Mouse (Mus musculus) embryonic facial prominence, embryonic 13.5 days (tissue): Measurements from ENCODE around the gene 2010111I01Rik. TPM values are rescaled to one million over a fixed set of nuclear protein-coding genes. Genes with fewer than 3 reads are reported as not detected.

ENCODE experiments used
- ATAC-seq: fragments of 200-750 bp; cut with Nextera tagmentation; 2 replicates; pipeline ENCODE4 v1.8.0; 2017; ENCODE audit warnings: low read depth; ENCODE audit not compliant: insufficient number of reproducible peaks, insufficient read depth, low FRiP score, low TSS enrichment
- H3K27ac ChIP-seq: fragments of 300-500 bp; sonication (generic); 2 replicates; pipeline ENCODE4 v1.5.1; 2015; ENCODE audit warnings: moderate library complexity, mild to moderate bottlenecking, inconsistent platforms
- H3K27me3 ChIP-seq: fragments of 300-500 bp; sonication (generic); 2 replicates; pipeline ENCODE4 v1.6.1; 2015; ENCODE audit warnings: mild to moderate bottlenecking, inconsistent platforms
- H3K36me3 ChIP-seq: fragments of 300-500 bp; sonication (generic); 2 replicates; pipeline ENCODE4 v1.6.1; 2015; ENCODE audit warnings: mild to moderate bottlenecking, inconsistent platforms
- H3K4me1 ChIP-seq: fragments of 300-500 bp; sonication (generic); 2 replicates; pipeline ENCODE4 v1.6.1; 2015; ENCODE audit warnings: inconsistent platforms
- H3K4me2 ChIP-seq: fragments of 300-500 bp; sonication (generic); 2 replicates; pipeline ENCODE4 v1.6.1; 2015; ENCODE audit warnings: moderate library complexity, mild to moderate bottlenecking, inconsistent platforms
- H3K4me3 ChIP-seq: fragments of 300-500 bp; sonication (generic); 2 replicates; pipeline ENCODE4 v1.5.1; 2015; ENCODE audit warnings: mild to moderate bottlenecking, inconsistent platforms
- H3K9ac ChIP-seq: fragments of 300-500 bp; sonication (generic); 2 replicates; pipeline ENCODE4 v1.6.1; 2015; ENCODE audit warnings: mild to moderate bottlenecking, inconsistent platforms
- H3K9me3 ChIP-seq: fragments of 300-500 bp; sonication (generic); 2 replicates; pipeline ENCODE4 v1.6.1; 2016; ENCODE audit warnings: inconsistent platforms
- WGBS: fragments of 180-500 bp; shearing (Covaris S2); methylation state at CpG from one replicate; pipeline ENCODE4 v1.1.7; 2015; ENCODE audit warnings: mixed read lengths; 5-methylcytosine and 5-hydroxymethylcytosine counted together
- polyA plus RNA-seq: library from polyadenylated mRNA; unstranded; fragments of >200 nt; fragmentation: Nextera tagmentation; extraction: Ambion mirVana; gene quantifications from 2 replicates; pipeline ENCODE4 v1.2.1, GENCODE M21; 2015

Gene 2010111I01Rik
- polyA plus RNA-seq, 1 experiment from 2014 or later: 254 TPM

- 71% methylated on average over 1 of the region's 1 CpGs for WGBS
- H3K4me2 ChIP-seq: no peak overlapping the region
- no peak overlapping the region for H3K4me3 ChIP-seq
- H3K4me1 ChIP-seq: peaks cover 14% of the 10 kb centered on the region
- H3K27ac ChIP-seq: no peak overlapping the region
- H3K27me3 ChIP-seq: no peaks in the 10 kb centered on the region
- H3K9me3 ChIP-seq: no peaks in the 10 kb centered on the region
- no peak for ATAC-seq
- H3K9ac ChIP-seq: no peak overlapping the region
- H3K36me3 ChIP-seq: no peaks in the 10 kb centered on the region
Measured at GRCm38 (mm10) chr13:63063706-63064105, 99.0 kb downstream of the 2010111I01Rik start.

DNA sequence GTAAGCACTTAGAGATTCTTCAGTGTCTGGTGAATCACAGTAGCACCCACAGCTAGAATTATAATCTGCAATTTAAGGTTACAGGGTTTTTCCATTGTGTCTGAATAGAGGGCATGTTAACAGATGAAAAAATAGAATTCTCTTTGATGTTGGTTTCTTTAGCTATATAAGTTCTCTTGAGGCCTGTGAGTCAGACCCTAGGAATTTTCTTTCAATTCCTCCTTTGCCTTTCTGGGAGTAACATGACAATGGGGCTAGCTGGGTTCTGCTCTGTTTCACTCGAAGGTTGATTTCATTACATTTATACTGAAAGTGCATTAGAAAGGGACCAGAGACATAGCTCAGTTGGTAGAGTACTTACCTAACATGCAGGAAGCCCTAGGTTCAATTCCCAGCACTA, 101.9 kb downstream of the 2010111I01Rik start:
- no peak for ATAC-seq
- WGBS: 69% methylated on average over 1 of the region's 1 CpGs
- H3K27ac ChIP-seq: no peak overlapping the region

GRCm38 (mm10) chr13:63068371-63069136, 103.9 kb downstream of the 2010111I01Rik start:
- Histone ChIP-seq H3K9ac (no peak overlapping the region), H3K4me3 (no peak overlapping the region), H3K27me3 (no peaks in the 10 kb centered on the region), H3K9me3 (no peaks in the 10 kb centered on the region), H3K4me2 (no peak overlapping the region), H3K27ac (no peak overlapping the region; the same call in 1 of the 2 replicates), H3K4me1 (peaks cover 30% of the 10 kb centered on the region), H3K36me3 (no peaks in the 10 kb centered on the region)
- ATAC-seq: no peak
- WGBS: 55% methylated on average over 4 of the region's 4 CpGs

More for the DNA sequence above, 101.9 kb downstream of the 2010111I01Rik start:
- H3K4me2 ChIP-seq: no peak overlapping the region
- H3K36me3 ChIP-seq: no peaks in the 10 kb centered on the region
- H3K4me1 ChIP-seq: peaks cover 17% of the 10 kb centered on the region
- H3K27me3 ChIP-seq: no peaks in the 10 kb centered on the region
- no peak overlapping the region for H3K9ac ChIP-seq
- no peak overlapping the region for H3K4me3 ChIP-seq
- no peaks in the 10 kb centered on the region for H3K9me3 ChIP-seq

DNA sequence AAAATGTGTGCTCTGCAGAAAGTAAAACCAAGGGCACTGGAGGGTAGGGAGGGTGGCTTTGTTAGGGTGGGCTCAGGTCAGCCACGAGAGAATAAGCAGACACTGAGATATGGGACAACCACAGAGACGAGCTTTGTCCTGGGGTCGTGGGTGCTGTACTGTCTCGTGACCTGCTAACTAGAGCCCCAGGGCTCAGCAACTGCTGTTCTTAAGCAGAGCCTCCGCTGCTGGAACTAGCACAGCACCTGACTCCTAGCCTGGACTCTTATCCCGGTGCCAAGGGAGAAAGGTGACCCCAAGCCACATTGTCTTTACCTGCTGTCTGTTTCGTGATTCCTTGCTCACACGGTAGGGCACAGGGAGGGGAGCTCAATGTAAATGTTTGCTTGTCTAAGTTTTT, 107.2 kb downstream of the 2010111I01Rik start:
- no peak for ATAC-seq
- no peaks in the 10 kb centered on the region for H3K36me3 ChIP-seq
- no peak overlapping the region for H3K4me3 ChIP-seq
- WGBS: 54% methylated on average over 8 of the region's 8 CpGs
- no peak overlapping the region for H3K4me2 ChIP-seq
- no peaks in the 10 kb centered on the region for H3K27me3 ChIP-seq
- H3K27ac ChIP-seq: peak overlapping the region; percentile 82
- no peak overlapping the region for H3K9ac ChIP-seq
- peaks cover 35% of the 10 kb centered on the region for H3K4me1 ChIP-seq
- no peaks in the 10 kb centered on the region for H3K9me3 ChIP-seq

- peak; percentile 74; the same call in 1 of the 2 replicates for ATAC-seq
- H3K36me3 ChIP-seq: no peaks in the 10 kb centered on the region
- H3K27ac ChIP-seq: peak overlapping the region; percentile 82
- 13% methylated on average over 3 of the region's 3 CpGs for WGBS
- no peak overlapping the region for H3K9ac ChIP-seq
- H3K9me3 ChIP-seq: no peaks in the 10 kb centered on the region
- H3K4me3 ChIP-seq: no peak overlapping the region
- peaks cover 35% of the 10 kb centered on the region for H3K4me1 ChIP-seq
- H3K27me3 ChIP-seq: no peaks in the 10 kb centered on the region
- H3K4me2 ChIP-seq: no peak overlapping the region
Measured at GRCm38 (mm10) chr13:63072376-63072775, 107.7 kb downstream of the 2010111I01Rik start.

DNA sequence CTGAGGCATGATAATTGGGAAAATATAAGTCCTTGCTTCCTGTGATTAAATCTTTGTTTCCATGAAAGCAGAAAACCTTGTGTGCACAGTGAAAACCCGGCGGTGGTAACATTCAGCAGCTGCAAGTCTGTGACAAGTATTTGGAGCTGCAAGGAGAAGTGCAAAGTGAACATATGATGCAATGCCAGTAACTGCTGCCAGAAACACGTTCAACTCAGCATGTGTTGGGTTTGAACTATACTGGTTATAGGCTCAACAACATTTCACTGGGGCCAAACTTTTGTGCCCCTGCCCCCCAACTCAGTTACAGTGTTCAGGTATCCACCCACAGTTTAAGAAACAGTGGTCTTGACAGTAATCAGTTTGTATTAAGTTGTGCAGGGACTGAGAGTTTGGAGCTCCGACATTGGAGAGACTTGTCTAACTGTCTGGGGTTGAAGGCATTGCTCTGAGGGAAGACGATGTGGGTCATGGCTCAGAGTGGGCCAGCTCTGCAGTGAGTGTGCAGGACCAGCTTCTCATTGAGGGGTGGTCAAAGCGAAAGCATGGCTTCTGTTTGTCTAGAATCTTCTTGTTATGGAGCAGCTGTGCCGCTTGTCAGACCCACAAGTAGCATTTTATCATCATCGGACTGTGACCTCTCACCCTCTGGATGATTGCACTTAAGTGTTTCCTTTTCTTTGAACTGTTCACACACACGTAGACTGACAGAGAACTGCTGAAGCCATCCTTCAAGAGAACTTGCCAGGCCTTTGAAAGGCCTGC, 109.4 kb downstream of the 2010111I01Rik start:
- H3K27ac ChIP-seq: peak overlapping the region; percentile 70
- H3K9ac ChIP-seq: no peak overlapping the region
- ATAC-seq: no peak
- no peak overlapping the region for H3K4me3 ChIP-seq
- H3K4me2 ChIP-seq: no peak overlapping the region
- H3K27me3 ChIP-seq: no peaks in the 10 kb centered on the region
- H3K4me1 ChIP-seq: peaks cover 26% of the 10 kb centered on the region
- no peaks in the 10 kb centered on the region for H3K9me3 ChIP-seq
- WGBS: 36% methylated on average over 9 of the region's 9 CpGs
- H3K36me3 ChIP-seq: no peaks in the 10 kb centered on the region

GRCm38 (mm10) chr13:63074676-63074991, 109.9 kb downstream of the 2010111I01Rik start:
- Histone ChIP-seq H3K9ac (no peak overlapping the region), H3K4me2 (no peak overlapping the region), H3K4me1 (peaks cover 26% of the 10 kb centered on the region), H3K27me3 (no peaks in the 10 kb centered on the region), H3K4me3 (no peak overlapping the region), H3K36me3 (no peaks in the 10 kb centered on the region), H3K9me3 (no peaks in the 10 kb centered on the region), H3K27ac (no peak overlapping the region)
- WGBS: 54% methylated on average over 3 of the region's 3 CpGs
- ATAC-seq: no peak

- no peak for ATAC-seq
- no peaks in the 10 kb centered on the region for H3K27me3 ChIP-seq
- H3K9me3 ChIP-seq: no peaks in the 10 kb centered on the region
- no peak overlapping the region for H3K4me3 ChIP-seq
- no peaks in the 10 kb centered on the region for H3K36me3 ChIP-seq
- peaks cover 26% of the 10 kb centered on the region for H3K4me1 ChIP-seq
- H3K9ac ChIP-seq: no peak overlapping the region
- no peak overlapping the region for H3K27ac ChIP-seq
- H3K4me2 ChIP-seq: no peak overlapping the region
- 86% methylated on average over 2 of the region's 2 CpGs for WGBS
Measured at GRCm38 (mm10) chr13:63075331-63075855, 110.7 kb downstream of the 2010111I01Rik start.

DNA sequence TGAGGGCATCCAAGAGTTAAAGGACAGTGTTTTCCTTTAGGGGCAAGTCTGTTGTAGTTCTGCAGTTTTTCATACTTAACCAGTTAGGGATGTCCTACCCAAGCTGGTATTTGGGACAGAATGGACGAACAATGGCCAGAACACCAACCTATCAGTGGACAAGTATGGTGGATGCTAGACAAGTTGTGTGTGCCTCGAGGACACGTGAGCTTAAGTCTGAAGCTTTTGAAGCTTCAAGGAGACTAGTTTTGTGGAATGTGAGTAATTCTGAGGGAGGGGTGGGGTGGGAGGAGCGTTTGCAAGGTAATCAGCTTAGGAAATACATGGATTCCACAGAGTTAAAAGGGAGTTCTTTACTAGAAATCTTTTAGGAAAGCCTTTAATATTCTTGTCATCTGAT, 115.5 kb downstream of the 2010111I01Rik start:
- ATAC-seq: no peak
- WGBS: 41% methylated on average over 4 of the region's 4 CpGs

DNA sequence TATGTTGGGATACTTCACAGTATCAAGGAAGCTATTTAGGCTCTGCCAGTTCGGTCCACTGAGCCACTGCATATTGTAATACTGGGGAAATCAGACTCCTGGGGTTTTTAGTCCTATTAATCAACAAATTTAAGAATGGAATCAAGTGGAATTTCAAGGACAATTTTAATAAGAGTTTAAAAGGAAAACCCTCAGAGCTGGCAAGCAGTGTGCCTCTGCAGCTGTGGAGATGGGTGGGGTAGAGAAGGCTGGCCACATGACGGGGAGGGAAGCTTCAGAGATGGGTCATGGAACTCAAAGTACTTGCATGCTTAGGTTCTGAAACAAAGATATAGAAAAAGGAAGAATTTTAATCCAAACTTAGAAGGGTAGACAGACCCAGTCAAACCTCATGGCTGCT, 116.1 kb downstream of the 2010111I01Rik start:
- ATAC-seq: no peak
- Histone ChIP-seq H3K9me3 (no peaks in the 10 kb centered on the region), H3K9ac (no peak overlapping the region), H3K4me3 (no peak overlapping the region), H3K27ac (no peak overlapping the region), H3K36me3 (no peaks in the 10 kb centered on the region), H3K4me1 (no peaks in the 10 kb centered on the region), H3K27me3 (no peaks in the 10 kb centered on the region), H3K4me2 (no peak overlapping the region)
- WGBS: 86% methylated on average over 2 of the region's 2 CpGs

More for the DNA sequence above, 115.5 kb downstream of the 2010111I01Rik start:
- Histone ChIP-seq H3K4me1 (no peaks in the 10 kb centered on the region), H3K27ac (no peak overlapping the region), H3K27me3 (no peaks in the 10 kb centered on the region), H3K4me3 (no peak overlapping the region), H3K36me3 (no peaks in the 10 kb centered on the region), H3K4me2 (no peak overlapping the region), H3K9ac (no peak overlapping the region), H3K9me3 (no peaks in the 10 kb centered on the region)

GRCm38 (mm10) chr13:63082555-63083136, 118.0 kb downstream of the 2010111I01Rik start:
- Histone ChIP-seq H3K4me3 (no peak overlapping the region), H3K9me3 (no peaks in the 10 kb centered on the region), H3K27ac (0 out of 2 replicates have a peak overlapping the region, but pooled peaks have one; percentile 11), H3K4me2 (no peak overlapping the region), H3K36me3 (no peaks in the 10 kb centered on the region), H3K4me1 (no peaks in the 10 kb centered on the region), H3K9ac (no peak overlapping the region), H3K27me3 (no peaks in the 10 kb centered on the region)
- WGBS: 35% methylated on average over 5 of the region's 5 CpGs
- ATAC-seq: no peak
